Mouse (Mus musculus) ES-Bruce4 (cell line): ENCODE results near the gene Nab2. TPM values are rescaled to one million over a fixed set of nuclear protein-coding genes. Genes with fewer than 3 reads are reported as not detected.

Source experiments
- H3K27ac ChIP-seq: 2 replicates; pipeline ENCODE4 v1.5.1; 2012; ENCODE audit warnings: low read length, inconsistent platforms; ENCODE audit not compliant: insufficient read depth
- H3K27me3 ChIP-seq: 2 replicates; pipeline ENCODE4 v1.6.1; 2012; ENCODE audit warnings: mild to moderate bottlenecking, low read length, inconsistent platforms; ENCODE audit not compliant: control insufficient read depth, poor library complexity, insufficient read depth, severe bottlenecking
- H3K36me3 ChIP-seq: 2 replicates; pipeline ENCODE4 v1.6.1; 2012; ENCODE audit warnings: inconsistent platforms, mild to moderate bottlenecking, low read length, moderate library complexity; ENCODE audit not compliant: control insufficient read depth, poor library complexity, insufficient read depth, severe bottlenecking
- H3K4me1 ChIP-seq: one replicate; pipeline ENCODE4 v1.8.1; 2011; ENCODE audit warnings: low read length; ENCODE audit not compliant: control insufficient read depth, insufficient read depth
- H3K4me3 ChIP-seq: 2 replicates; pipeline ENCODE4 v1.5.1; 2011; ENCODE audit warnings: low read depth, mild to moderate bottlenecking, low read length
- H3K9ac ChIP-seq: 2 replicates; pipeline ENCODE4 v1.6.1; 2012; ENCODE audit warnings: low read depth, mild to moderate bottlenecking, inconsistent platforms; ENCODE audit not compliant: poor library complexity, severe bottlenecking
- H3K9me3 ChIP-seq: replicated peaks from 2 replicates; pipeline ENCODE4 v1.6.1; 2012; ENCODE audit warnings: mild to moderate bottlenecking, low read length, inconsistent platforms; ENCODE audit not compliant: control insufficient read depth, poor library complexity, insufficient read depth, severe bottlenecking
- CTCF ChIP-seq: IDR thresholded peaks from one replicate; pipeline ENCODE4 v1.8.1; 2011; ENCODE audit warnings: low read depth, low read length
- EP300 ChIP-seq: IDR thresholded peaks from 2 replicates; pipeline ENCODE4 v1.6.1; 2011; ENCODE audit warnings: low read depth, low read length; ENCODE audit not compliant: insufficient read depth
- POLR2A ChIP-seq: IDR thresholded peaks from one replicate; pipeline ENCODE4 v1.8.1; 2011; ENCODE audit warnings: low read length; ENCODE audit not compliant: insufficient read depth
- polyA plus RNA-seq: library from polyadenylated mRNA; stranded (reverse); fragments of >200 nt; gene quantifications from 2 replicates; pipeline ENCODE4 v1.2.4, GENCODE M21; 2011; ENCODE audit warnings: low read depth; ENCODE audit not compliant: missing spikeins, insufficient read depth, insufficient read length

Nab2 gene
- polyA plus RNA-seq, 1 experiment, result 5.5 TPM

DNA sequence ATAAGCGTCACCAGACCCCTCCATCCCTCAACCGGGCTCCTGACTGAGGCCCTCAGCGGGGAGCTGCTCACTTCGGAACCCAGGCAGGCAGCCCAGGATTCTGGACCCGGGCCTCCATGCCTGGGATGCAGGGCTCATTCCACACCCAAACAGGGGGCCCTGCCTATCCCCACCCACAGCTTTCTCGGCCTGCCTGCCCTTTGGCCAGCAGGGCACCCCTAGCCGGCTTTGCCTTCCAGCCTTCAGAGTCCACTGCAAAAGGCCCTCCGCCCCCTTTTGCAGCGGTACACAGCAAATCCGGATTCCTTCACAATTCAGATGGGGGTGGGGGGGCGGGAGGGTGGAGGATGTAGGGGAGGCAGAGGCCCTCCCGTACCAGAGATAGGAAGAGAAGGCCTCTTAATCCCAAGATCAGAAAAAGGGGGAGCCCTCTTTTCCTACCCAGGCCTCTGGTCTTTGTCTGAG lies 48.4 kb downstream of the Nab2 start:
- peaks cover 9% of the 10 kb centered on the region for H3K4me1 ChIP-seq
- no peak overlapping the region for H3K27ac ChIP-seq
- no peaks in the 10 kb centered on the region for H3K9me3 ChIP-seq
- peak overlapping the region; percentile 49 for H3K4me3 ChIP-seq
- peak overlapping the region; percentile 69 for H3K9ac ChIP-seq
- H3K36me3 ChIP-seq, result no peaks in the 10 kb centered on the region
- TF ChIP-seq POLR2A, result no peak
- no peak for TF ChIP-seq EP300
- no peak for TF ChIP-seq CTCF
- no peaks in the 10 kb centered on the region for H3K27me3 ChIP-seq

DNA sequence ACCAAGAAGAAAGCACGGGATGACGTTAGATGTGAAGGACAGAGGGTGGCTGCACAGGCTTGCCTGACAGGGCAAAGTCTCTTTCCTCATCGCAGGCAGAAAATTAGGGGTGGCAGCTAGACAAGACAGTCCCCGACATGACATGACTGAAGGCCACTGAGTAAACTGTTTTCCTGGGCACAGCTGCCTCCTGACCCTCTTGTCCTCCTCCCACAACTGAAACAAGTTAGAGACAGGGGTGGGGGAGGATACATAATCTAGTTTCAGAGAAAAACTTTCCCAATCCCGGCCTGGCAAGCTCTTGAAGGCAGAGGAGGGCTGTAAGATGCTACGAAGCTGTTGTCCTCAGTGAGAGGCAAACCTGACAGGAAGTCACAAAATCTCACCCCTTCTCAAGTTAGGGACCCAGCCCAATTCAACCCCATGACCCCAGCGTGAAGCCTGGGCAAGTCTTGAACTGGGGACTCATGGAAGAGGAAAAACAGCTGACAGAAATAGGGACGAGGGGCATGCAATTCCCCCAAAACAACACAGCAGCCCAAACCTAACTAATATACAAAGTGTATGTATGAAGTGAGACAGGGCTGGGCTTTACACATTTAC lies 49.1 kb downstream of the Nab2 start:
- no peaks in the 10 kb centered on the region for H3K36me3 ChIP-seq
- H3K9ac ChIP-seq, result no peak overlapping the region
- H3K27ac ChIP-seq, result no peak overlapping the region
- H3K4me1 ChIP-seq, result peaks cover 9% of the 10 kb centered on the region
- H3K4me3 ChIP-seq, result no peak overlapping the region
- TF ChIP-seq POLR2A (no peak), EP300 (no peak), CTCF (no peak)
- H3K9me3 ChIP-seq, result no peaks in the 10 kb centered on the region
- no peaks in the 10 kb centered on the region for H3K27me3 ChIP-seq

DNA sequence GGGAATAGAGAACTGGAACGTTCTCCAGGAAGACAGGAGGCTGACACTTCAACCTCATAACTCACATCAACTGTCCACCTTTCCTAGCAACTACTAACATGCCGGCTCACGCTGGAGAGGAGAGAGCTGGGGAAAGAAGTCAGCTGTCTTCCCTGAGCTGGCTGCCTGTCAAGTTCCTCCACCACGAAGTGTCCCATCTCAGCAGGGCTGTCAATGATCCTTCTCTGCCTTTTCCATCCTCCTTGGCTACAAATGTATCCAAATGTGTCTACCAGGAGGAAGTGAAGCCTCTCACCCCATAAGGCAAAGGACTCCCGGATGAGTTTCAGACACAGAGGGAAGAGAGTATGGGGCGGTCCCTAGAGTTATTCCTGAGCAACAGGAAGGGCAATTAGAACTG lies 50.2 kb downstream of the Nab2 start:
- Histone ChIP-seq H3K9me3 (no peaks in the 10 kb centered on the region), H3K4me1 (peaks cover 9% of the 10 kb centered on the region), H3K27ac (no peak overlapping the region), H3K9ac (no peak overlapping the region), H3K27me3 (no peaks in the 10 kb centered on the region), H3K36me3 (no peaks in the 10 kb centered on the region), H3K4me3 (no peak overlapping the region)
- TF ChIP-seq CTCF, result no peak
- TF ChIP-seq POLR2A, result no peak
- TF ChIP-seq EP300, result no peak

DNA sequence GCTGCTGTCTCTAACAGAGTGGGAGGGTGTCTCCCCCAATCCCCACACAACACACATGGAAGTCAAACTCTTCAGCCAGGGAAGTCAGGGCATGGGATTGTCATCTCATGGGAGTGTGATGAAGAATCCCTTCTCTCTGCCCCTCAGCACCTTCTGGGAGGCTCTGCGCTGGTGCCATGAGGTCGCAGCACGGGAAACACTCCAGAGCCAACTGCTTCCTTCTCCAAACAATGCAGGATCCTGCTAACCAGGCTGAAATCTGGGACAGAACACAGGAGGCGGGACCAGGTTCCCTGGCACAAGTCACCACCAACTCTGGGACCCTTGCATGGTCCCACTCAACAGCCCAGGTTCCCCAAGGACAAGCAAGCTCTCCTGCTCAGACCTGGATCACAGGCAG lies 51.1 kb downstream of the Nab2 start:
- Histone ChIP-seq H3K27me3 (no peaks in the 10 kb centered on the region), H3K9ac (no peak overlapping the region), H3K36me3 (no peaks in the 10 kb centered on the region), H3K4me3 (no peak overlapping the region), H3K4me1 (peaks cover 9% of the 10 kb centered on the region), H3K27ac (no peak overlapping the region), H3K9me3 (no peaks in the 10 kb centered on the region)
- no peak for TF ChIP-seq POLR2A
- no peak for TF ChIP-seq CTCF
- TF ChIP-seq EP300, result no peak

DNA sequence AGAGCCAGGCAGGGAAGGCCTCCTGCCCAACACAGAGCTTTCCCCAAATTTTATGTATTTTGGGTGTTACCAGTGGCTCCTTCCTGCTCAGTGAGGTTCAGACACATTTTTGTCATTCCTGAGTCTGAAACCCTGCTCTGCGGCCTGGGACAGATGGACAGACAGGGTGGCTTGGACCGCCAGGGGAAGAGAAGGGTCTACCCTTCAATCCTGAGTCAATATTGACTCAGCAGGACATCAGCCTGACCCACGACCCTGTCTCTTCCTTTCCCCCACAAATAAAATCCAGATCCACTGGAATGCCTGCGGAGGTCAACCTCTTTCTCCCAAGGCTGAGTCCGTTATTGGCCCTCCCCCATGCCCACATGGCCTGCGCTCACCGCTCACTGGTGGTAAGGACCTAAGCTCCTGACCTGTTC lies 52.1 kb downstream of the Nab2 start:
- Histone ChIP-seq H3K4me3 (no peak overlapping the region), H3K27ac (no peak overlapping the region), H3K27me3 (no peaks in the 10 kb centered on the region), H3K36me3 (no peaks in the 10 kb centered on the region), H3K9me3 (no peaks in the 10 kb centered on the region), H3K4me1 (peaks cover 12% of the 10 kb centered on the region), H3K9ac (no peak overlapping the region)
- TF ChIP-seq POLR2A, result no peak
- TF ChIP-seq CTCF, result no peak
- TF ChIP-seq EP300, result no peak

DNA sequence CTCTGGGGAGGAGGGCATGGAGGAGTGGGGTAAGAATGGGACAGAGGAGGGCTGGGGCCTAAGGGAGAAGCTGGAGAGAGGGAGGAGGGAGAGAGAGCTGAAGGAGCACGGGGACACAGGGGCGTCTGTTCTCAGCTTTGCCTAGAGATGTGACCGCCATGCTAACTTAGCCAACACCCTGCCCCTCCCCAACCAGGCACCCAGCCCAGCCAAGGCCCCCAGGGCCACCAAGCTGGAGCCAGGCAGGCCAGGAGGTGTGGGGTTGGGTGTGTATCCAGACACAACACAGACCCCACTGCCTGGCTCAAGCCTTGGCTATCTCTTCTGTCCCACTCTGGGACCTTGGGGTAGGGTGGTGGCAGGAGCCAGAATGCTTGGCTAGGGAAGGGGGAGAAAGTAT lies 52.8 kb downstream of the Nab2 start:
- H3K4me1 ChIP-seq, result peaks cover 12% of the 10 kb centered on the region
- no peaks in the 10 kb centered on the region for H3K36me3 ChIP-seq
- no peak overlapping the region for H3K9ac ChIP-seq
- H3K27me3 ChIP-seq, result no peaks in the 10 kb centered on the region
- TF ChIP-seq POLR2A (no peak), CTCF (no peak), EP300 (no peak)
- H3K9me3 ChIP-seq, result no peaks in the 10 kb centered on the region
- H3K27ac ChIP-seq, result no peak overlapping the region
- H3K4me3 ChIP-seq, result no peak overlapping the region
